Mouse (Mus musculus): ENCODE results near the gene Musk.

DNA sequence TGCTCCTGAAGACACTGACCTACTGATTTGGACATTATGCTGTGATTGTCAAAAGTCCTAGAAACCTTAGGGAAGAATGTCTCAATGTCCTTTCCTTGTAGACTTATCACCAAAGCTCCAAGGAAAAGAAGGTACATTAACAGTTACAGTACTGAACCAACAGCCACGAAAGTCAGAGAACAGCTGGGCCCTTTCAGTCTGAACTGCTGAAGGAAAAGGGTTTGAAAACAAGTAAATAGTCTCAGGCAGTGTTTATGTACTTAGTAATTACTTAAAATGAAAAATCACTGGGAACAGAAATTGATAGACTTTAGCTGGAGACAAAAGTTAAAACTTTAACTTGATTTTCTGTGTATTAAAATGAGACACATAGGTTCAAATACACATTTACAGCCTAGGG, 27.6 kb downstream of the Musk start:
- no peak for TF ChIP-seq CTCF (IDR thresholded peaks at IDR 0.05; ENCODE audit: low read depth)
- TF ChIP-seq EP300 (IDR thresholded peaks at IDR 0.05; ENCODE audit: low read depth) = no peak
